Mouse (Mus musculus) brain, adult 2 months (tissue): ENCODE results near the gene Spdya.
"Not testable (repeated sequence)": the region's sequence is repeated elsewhere in the genome, so short reads cannot be mapped to it uniquely, and the experiment has no call there.

Experiments
- DNase-seq: peaks from one replicate; pipeline ENCODE4 v3.0.0; 2011; ENCODE audit warnings: low read depth, low spot score

The Spdya gene

DNA sequence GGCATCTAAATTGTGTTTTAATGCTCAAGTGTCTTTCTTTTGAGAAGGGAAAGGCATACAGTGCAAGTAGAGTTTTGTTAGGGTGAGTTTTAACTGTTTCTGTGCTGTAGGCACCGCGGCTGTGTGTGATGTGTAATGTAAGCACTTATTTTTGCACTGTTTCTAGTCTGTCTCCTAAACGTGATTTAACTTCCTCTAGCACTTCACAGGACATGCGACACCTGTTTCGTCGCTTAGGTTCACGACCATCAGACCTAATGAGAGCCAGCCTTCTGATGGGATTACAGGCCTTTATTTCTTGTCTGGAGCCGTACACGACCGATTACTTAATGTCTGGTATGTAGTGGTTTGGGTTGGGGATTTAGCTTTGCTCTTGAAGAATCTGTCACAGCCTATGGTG, 79.9 kb downstream of the Spdya start:
- DNase-seq: no peak

DNA sequence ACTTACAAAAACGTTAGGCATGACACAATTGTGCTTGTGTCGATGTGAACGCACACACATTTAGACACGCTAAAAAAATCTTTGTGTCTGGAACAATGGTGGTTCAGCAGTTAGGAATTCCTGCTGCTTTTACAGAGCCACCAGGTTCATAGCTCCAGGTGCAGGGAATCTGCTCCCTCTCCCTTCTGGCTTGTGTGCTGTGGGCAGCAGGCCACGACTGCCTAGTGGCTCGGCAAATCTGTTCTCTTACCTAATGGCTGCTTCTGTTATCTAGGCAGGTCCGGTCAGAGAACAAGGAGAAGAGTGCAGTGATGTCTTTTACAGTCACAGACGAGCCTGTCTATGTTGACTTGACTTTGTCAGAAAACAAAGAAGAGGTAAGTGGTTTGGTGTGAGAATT, 81.5 kb downstream of the Spdya start:
- DNase-seq: peak; percentile 75

DNA sequence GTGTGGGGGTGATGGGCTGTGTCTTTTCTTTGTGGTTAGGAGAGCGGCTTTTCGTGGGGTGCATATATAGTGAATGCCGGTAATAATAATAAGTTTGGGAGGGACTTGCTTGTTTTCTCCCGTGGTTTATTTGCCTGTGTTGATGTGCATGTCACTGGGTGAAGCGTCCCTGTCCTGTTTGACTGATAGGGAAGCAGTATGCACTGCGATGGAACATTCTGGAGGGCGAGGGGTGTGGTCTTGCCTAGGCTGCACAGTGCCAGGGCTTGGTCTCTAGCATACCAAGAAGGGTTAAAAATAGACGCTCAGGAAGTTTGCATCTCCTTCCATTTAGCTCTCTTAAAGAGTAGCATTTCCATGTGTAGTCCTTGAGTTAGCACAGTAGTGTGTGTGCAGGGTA, 84.9 kb downstream of the Spdya start:
- no peak for DNase-seq

DNA sequence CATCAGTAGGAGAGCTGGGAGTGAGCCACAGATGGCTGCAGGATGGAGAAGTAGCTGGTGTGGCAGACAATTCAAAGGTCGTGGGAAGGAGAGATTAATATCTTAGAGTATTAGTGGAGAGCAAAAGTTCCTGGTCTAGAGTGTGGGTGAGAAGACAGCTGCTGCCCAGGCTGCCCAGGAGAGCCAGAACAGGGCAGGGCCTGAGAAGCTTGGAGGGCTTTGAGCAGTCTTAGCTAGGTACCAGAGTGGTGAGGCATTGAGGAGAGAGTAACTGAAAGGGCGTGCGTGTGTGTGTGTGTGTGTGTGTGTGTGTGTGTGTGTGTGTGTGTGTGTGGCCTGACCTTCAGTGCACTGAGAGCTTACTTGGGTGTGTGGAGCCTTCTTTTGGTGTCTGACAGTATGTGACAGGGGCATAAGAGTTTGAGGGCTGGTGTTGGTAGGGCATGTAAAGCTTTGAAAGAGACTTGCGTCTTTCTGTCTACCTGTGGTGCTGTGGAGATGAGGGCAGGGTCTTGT, 85.9 kb downstream of the Spdya start:
- DNase-seq: no peak

DNA sequence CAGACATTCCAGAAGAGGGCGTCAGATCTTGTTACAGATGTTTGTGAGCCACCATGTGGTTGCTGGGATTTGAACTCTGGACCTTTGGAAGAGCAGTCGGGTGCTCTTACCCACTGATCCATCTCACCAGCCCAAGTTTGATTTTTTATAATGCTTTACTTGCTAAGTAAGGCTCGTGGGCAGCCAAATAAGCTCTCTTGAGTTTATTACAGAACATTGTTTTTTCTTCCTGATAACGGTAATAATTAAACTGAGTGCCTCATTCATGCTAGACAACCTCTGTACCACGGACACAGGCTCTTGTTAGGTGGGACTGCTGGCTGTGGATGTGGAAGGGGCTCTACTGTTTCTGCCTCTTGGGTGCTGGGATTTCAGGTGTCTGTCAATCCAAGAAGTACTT, 87.2 kb downstream of the Spdya start:
- DNase-seq: not testable (repeated sequence)
